Mouse (Mus musculus): ENCODE data around the gene Tdrd9.

GRCm38 (mm10) chr12:111923117-111923516, 48.2 kb upstream of the Tdrd9 start:
- TF ChIP-seq POLR2A (IDR thresholded peaks at IDR 0.05; ENCODE audit: extremely low read depth, insufficient read depth, low read length) (no peak), CTCF (IDR thresholded peaks at IDR 0.05; ENCODE audit: extremely low read depth, insufficient read depth, low read length) (no peak)

Measured in cortical plate, adult 2 months (tissue).